In the genomic region with DNA sequence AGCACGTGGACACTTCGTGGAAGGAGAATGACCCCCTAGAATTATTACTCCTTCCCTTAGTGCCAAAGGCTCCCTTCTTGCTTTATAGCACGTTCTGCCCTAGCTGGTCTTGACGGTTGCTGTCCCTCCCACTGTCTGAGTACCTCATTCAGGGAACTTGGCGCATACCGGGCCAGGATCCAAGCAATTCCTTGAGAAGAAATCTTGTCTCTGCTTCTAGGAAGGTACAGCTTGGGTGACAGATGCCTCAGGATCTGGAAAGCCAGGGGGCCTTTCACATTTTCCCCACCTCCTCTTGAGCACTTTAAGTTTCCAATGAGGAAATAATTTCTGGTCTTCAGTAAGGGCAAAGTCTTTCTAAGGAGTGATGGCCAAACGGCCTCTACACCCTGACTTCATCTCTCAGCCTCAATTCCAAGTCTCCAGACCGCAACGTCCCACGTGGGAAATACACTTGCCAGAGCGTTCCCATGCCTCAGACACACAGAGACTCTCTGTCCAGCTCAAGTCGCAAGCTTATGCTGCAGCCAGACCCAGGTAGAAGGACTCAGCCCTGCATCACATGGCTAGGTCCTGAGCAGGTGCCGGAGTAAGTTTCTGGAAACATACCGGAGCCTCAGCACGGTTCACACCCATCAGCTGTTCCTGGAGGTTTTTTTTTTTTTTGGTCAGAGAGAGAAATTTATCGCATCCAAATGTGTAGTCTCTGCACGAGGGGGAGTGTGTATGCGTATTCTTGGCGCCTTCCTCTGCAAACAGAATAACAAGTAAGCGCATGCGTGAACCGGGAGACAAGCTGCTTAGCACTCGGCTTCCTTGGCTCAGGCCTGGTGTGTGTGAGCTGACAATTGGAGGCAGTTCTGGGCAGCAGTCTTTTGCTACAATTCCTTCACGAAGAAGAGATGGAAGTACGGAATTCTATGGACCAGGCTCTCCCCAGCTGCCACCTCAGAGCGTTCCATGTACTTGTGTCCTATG, we compare ENCODE assay signal across 10 mouse cellular contexts.
DNase-seq lines count a peak whose midpoint lies in the region; ATAC-seq and TF ChIP-seq lines count a peak whose summit lies in the region.
"Had no signal": no experiment of that assay in that cellular context is flagged by ENCODE, and none has a peak within 500 bp of the region (broad histone marks: within the 10 kb centered on the region; RNA-seq: fewer than 3 reads in every experiment).

No protein-coding gene starts in this region.

- H3K9ac ChIP-seq in lung, postnatal 0 days (replicated peaks; ENCODE audit: low read depth) = no peak overlapping the region
- H3K9ac ChIP-seq in forebrain, embryonic 15.5 days (replicated peaks) = peak overlapping the region; percentile 17; the same call in 1 of the 2 replicates
- H3K9ac ChIP-seq in midbrain, embryonic 16.5 days (ENCODE audit: low read depth, low read length) = no peak overlapping the region; the same call in 1 of the 2 replicates

- no peak overlapping the region for H3K27ac ChIP-seq in lung, postnatal 0 days (ENCODE audit: low read length)
- H3K27ac ChIP-seq in forebrain, embryonic 15.5 days (replicated peaks) = peak overlapping the region; percentile 86
- peak overlapping the region; percentile 61 for H3K27ac ChIP-seq in midbrain, embryonic 16.5 days (ENCODE audit: low read length)

- no peak for ATAC-seq in lung, postnatal 0 days
- ATAC-seq in forebrain, embryonic 15.5 days (replicated peaks) = peak; percentile 92
- 0 out of 2 replicates have a peak, but pooled peaks have one; percentile 63 for ATAC-seq in midbrain, embryonic 16.5 days
- no peak for ATAC-seq in megakaryocyte, adult 5-6 weeks (ENCODE audit: poor library complexity, severe bottlenecking)
- ATAC-seq: Patski had no signal

- no peak for TF ChIP-seq EP300 in lung, postnatal 0 days (IDR thresholded peaks at IDR 0.05)

- no peak overlapping the region for H3K4me2 ChIP-seq in lung, postnatal 0 days (replicated peaks; ENCODE audit: low read depth, low read length)
- H3K4me2 ChIP-seq in forebrain, embryonic 15.5 days (replicated peaks) = peak overlapping the region; percentile 37
- H3K4me2 ChIP-seq in midbrain, embryonic 16.5 days (ENCODE audit: low read length) = peak overlapping the region; percentile 17; the same call in 1 of the 2 replicates

- TF ChIP-seq CTCF in lung, postnatal 0 days (IDR thresholded peaks at IDR 0.05) = no peak

- DNase-seq in lung, postnatal 0 days (ENCODE audit: low spot score) = peak; percentile 14
- no peak for DNase-seq in lung, postnatal 36 days
- peak; percentile 43 for DNase-seq in heart, postnatal 4 days
- no peak for DNase-seq in urinary bladder, adult 2 months (ENCODE audit: low spot score)
- DNase-seq in natural killer cell, adult 2 months (ENCODE audit: low spot score in 2 of 2) = no peak

- H3K36me3 ChIP-seq in lung, postnatal 0 days (ENCODE audit: insufficient read depth, low read length) = no peaks in the 10 kb centered on the region
- no peaks in the 10 kb centered on the region for H3K36me3 ChIP-seq in forebrain, embryonic 15.5 days
- H3K36me3 ChIP-seq in midbrain, embryonic 16.5 days (ENCODE audit: control insufficient read depth, insufficient read depth, low read length) = no peaks in the 10 kb centered on the region

- H3K9me3 ChIP-seq in lung, postnatal 0 days (ENCODE audit: low read length) = no peaks in the 10 kb centered on the region
- no peaks in the 10 kb centered on the region for H3K9me3 ChIP-seq in forebrain, embryonic 15.5 days
- H3K9me3 ChIP-seq in midbrain, embryonic 16.5 days (replicated peaks; ENCODE audit: control insufficient read depth, low read length, poor library complexity, severe bottlenecking) = no peaks in the 10 kb centered on the region

- H3K27me3 ChIP-seq in lung, postnatal 0 days (replicated peaks; ENCODE audit: insufficient read depth, low read length) = no peaks in the 10 kb centered on the region
- no peaks in the 10 kb centered on the region for H3K27me3 ChIP-seq in forebrain, embryonic 15.5 days
- H3K27me3 ChIP-seq in midbrain, embryonic 16.5 days (ENCODE audit: control insufficient read depth, insufficient read depth, low read depth, low read length) = no peaks in the 10 kb centered on the region
- H3K27me3 ChIP-seq: Patski had no signal

- H3K4me3 ChIP-seq in lung, postnatal 0 days (ENCODE audit: low read depth, low read length) = no peak overlapping the region
- no peak overlapping the region for H3K4me3 ChIP-seq in forebrain, embryonic 15.5 days
- H3K4me3 ChIP-seq in midbrain, embryonic 16.5 days (ENCODE audit: low read depth, low read length) = no peak overlapping the region
- H3K4me3 ChIP-seq: erythroblast, embryonic 14.5 days had no signal

- no peaks in the 10 kb centered on the region for H3K4me1 ChIP-seq in lung, postnatal 0 days (ENCODE audit: insufficient read depth, low read depth, low read length)
- peaks cover 40% of the 10 kb centered on the region for H3K4me1 ChIP-seq in forebrain, embryonic 15.5 days
- H3K4me1 ChIP-seq in midbrain, embryonic 16.5 days (ENCODE audit: control insufficient read depth, insufficient read depth, low read length) = peaks cover 32% of the 10 kb centered on the region

- 66% methylated on average over 26 of the region's 26 CpGs for WGBS in lung, postnatal 0 days
- 35% methylated on average over 26 of the region's 26 CpGs for WGBS in forebrain, embryonic 15.5 days
- 59% methylated on average over 26 of the region's 26 CpGs for WGBS in midbrain, embryonic 16.5 days

Comparison
In these comparisons a context has a peak if more than half of its experiments do, and no peak if none do; other contexts are left out.
1. DNase-seq: peak in lung, postnatal 0 days (single experiment) and heart, postnatal 4 days (single experiment); none in lung, postnatal 36 days (single experiment), urinary bladder, adult 2 months (single experiment) and natural killer cell, adult 2 months (0 of 2).
2. ATAC-seq: peak in forebrain, embryonic 15.5 days (single experiment) and midbrain, embryonic 16.5 days (single experiment); none in lung, postnatal 0 days (single experiment) and megakaryocyte, adult 5-6 weeks (single experiment).